Mouse (Mus musculus): ENCODE results near the gene Plekhh3. TPM values are rescaled to one million over a fixed set of nuclear protein-coding genes. Genes with fewer than 3 reads are reported as not detected.
A peak's percentile ranks its signal among the peaks of the same experiment; 100 is the strongest.
"Not testable (repeated sequence)": the region's sequence is repeated elsewhere in the genome, so short reads cannot be mapped to it uniquely, and the experiment has no call there.

Gene Plekhh3
- polyA plus RNA-seq, 1 experiment from 2014 or later, result 17.1 TPM

GRCm38 (mm10) chr11:101161551-101161950, 9.6 kb downstream of the Plekhh3 start:
- H3K9me3 ChIP-seq (ENCODE audit: control insufficient read depth, low read length), result no peaks in the 10 kb centered on the region
- H3K9ac ChIP-seq (ENCODE audit: low read length), result no peak overlapping the region
- H3K4me3 ChIP-seq (ENCODE audit: low read length), result no peak overlapping the region
- peaks cover 3% of the 10 kb centered on the region; the same call in 1 of the 2 replicates for H3K27me3 ChIP-seq (ENCODE audit: control insufficient read depth, insufficient read depth, low read depth, low read length)
- 86% methylated on average over 15 of the region's 15 CpGs for WGBS
- H3K4me1 ChIP-seq (replicated peaks; ENCODE audit: control insufficient read depth, insufficient read depth, low read length), result peaks cover 30% of the 10 kb centered on the region
- no peak for ATAC-seq (ENCODE audit: low read depth)
- peaks cover 32% of the 10 kb centered on the region for H3K36me3 ChIP-seq (ENCODE audit: control insufficient read depth, insufficient read depth, low read length)
- H3K27ac ChIP-seq (ENCODE audit: low read length), result no peak overlapping the region
- H3K4me2 ChIP-seq (ENCODE audit: low read depth, low read length), result no peak overlapping the region

- 73% methylated on average over 8 of the region's 8 CpGs for WGBS
- H3K9me3 ChIP-seq (ENCODE audit: control insufficient read depth, low read length); H3K9ac ChIP-seq (ENCODE audit: low read length); H3K4me3 ChIP-seq (ENCODE audit: low read length); H3K27ac ChIP-seq (ENCODE audit: low read length); ATAC-seq (ENCODE audit: low read depth); H3K27me3 ChIP-seq (ENCODE audit: control insufficient read depth, insufficient read depth, low read depth, low read length); H3K4me2 ChIP-seq (ENCODE audit: low read depth, low read length): not testable (repeated sequence)
- Histone ChIP-seq H3K4me1 (replicated peaks; ENCODE audit: control insufficient read depth, insufficient read depth, low read length) (peaks cover 32% of the 10 kb centered on the region), H3K36me3 (ENCODE audit: control insufficient read depth, insufficient read depth, low read length) (peaks cover 27% of the 10 kb centered on the region)
Observed at GRCm38 (mm10) chr11:101160981-101161505, 10.1 kb downstream of the Plekhh3 start.

- H3K4me3 ChIP-seq (ENCODE audit: low read length); ATAC-seq (ENCODE audit: low read depth); H3K4me2 ChIP-seq (ENCODE audit: low read depth, low read length); H3K9me3 ChIP-seq (ENCODE audit: control insufficient read depth, low read length); H3K27ac ChIP-seq (ENCODE audit: low read length); H3K27me3 ChIP-seq (ENCODE audit: control insufficient read depth, insufficient read depth, low read depth, low read length); H3K9ac ChIP-seq (ENCODE audit: low read length): not testable (repeated sequence)
- peaks cover 24% of the 10 kb centered on the region for H3K36me3 ChIP-seq (ENCODE audit: control insufficient read depth, insufficient read depth, low read length)
- H3K4me1 ChIP-seq (replicated peaks; ENCODE audit: control insufficient read depth, insufficient read depth, low read length), result peaks cover 32% of the 10 kb centered on the region
- 60% methylated on average over 7 of the region's 10 CpGs for WGBS
Observed at GRCm38 (mm10) chr11:101160151-101160550, 11.0 kb downstream of the Plekhh3 start.

- ATAC-seq (ENCODE audit: low read depth), result peak; percentile 74
- Histone ChIP-seq H3K36me3 (ENCODE audit: control insufficient read depth, insufficient read depth, low read length) (no peaks in the 10 kb centered on the region), H3K4me1 (replicated peaks; ENCODE audit: control insufficient read depth, insufficient read depth, low read length) (peaks cover 6% of the 10 kb centered on the region), H3K4me2 (ENCODE audit: low read depth, low read length) (peak within 1 kb of the TSS; percentile 89), H3K9me3 (ENCODE audit: control insufficient read depth, low read length) (no peaks in the 10 kb centered on the region), H3K4me3 (ENCODE audit: low read length) (peak within 1 kb of the TSS; percentile 51), H3K27me3 (ENCODE audit: control insufficient read depth, insufficient read depth, low read depth, low read length) (no peaks in the 10 kb centered on the region), H3K27ac (ENCODE audit: low read length) (no peak within 1 kb of the TSS), H3K9ac (ENCODE audit: low read length) (peak within 1 kb of the TSS; percentile 73)
- WGBS, result 2% methylated on average over 36 of the region's 36 CpGs
Observed at GRCm38 (mm10) chr11:101155728-101156371, 15.3 kb downstream of the Plekhh3 start, which contains the start of gene Tubg2. TSS of gene Tubg2 (plus strand) at chr11:101155907.

- Histone ChIP-seq H3K9me3 (ENCODE audit: control insufficient read depth, low read length) (no peaks in the 10 kb centered on the region), H3K36me3 (ENCODE audit: control insufficient read depth, insufficient read depth, low read length) (no peaks in the 10 kb centered on the region), H3K4me3 (ENCODE audit: low read length) (no peak overlapping the region), H3K9ac (ENCODE audit: low read length) (no peak overlapping the region), H3K27ac (ENCODE audit: low read length) (no peak overlapping the region), H3K4me2 (ENCODE audit: low read depth, low read length) (peak overlapping the region; percentile 89; the same call in 1 of the 2 replicates), H3K4me1 (replicated peaks; ENCODE audit: control insufficient read depth, insufficient read depth, low read length) (peaks cover 6% of the 10 kb centered on the region), H3K27me3 (ENCODE audit: control insufficient read depth, insufficient read depth, low read depth, low read length) (no peaks in the 10 kb centered on the region)
- 59% methylated on average over 6 of the region's 6 CpGs for WGBS
- ATAC-seq (ENCODE audit: low read depth), result no peak
Observed at GRCm38 (mm10) chr11:101155151-101155550, 16.0 kb downstream of the Plekhh3 start.

- Histone ChIP-seq H3K4me2 (ENCODE audit: low read depth, low read length) (no peak overlapping the region), H3K4me1 (replicated peaks; ENCODE audit: control insufficient read depth, insufficient read depth, low read length) (peaks cover 8% of the 10 kb centered on the region), H3K9ac (ENCODE audit: low read length) (no peak overlapping the region), H3K9me3 (ENCODE audit: control insufficient read depth, low read length) (no peaks in the 10 kb centered on the region), H3K27ac (ENCODE audit: low read length) (no peak overlapping the region), H3K36me3 (ENCODE audit: control insufficient read depth, insufficient read depth, low read length) (no peaks in the 10 kb centered on the region), H3K4me3 (ENCODE audit: low read length) (no peak overlapping the region), H3K27me3 (ENCODE audit: control insufficient read depth, insufficient read depth, low read depth, low read length) (no peaks in the 10 kb centered on the region)
- no peak for ATAC-seq (ENCODE audit: low read depth)
Observed at GRCm38 (mm10) chr11:101154648-101155047, 16.5 kb downstream of the Plekhh3 start.

GRCm38 (mm10) chr11:101152825-101153224, 18.3 kb downstream of the Plekhh3 start:
- H3K27ac ChIP-seq (ENCODE audit: low read length), result no peak overlapping the region
- no peaks in the 10 kb centered on the region for H3K27me3 ChIP-seq (ENCODE audit: control insufficient read depth, insufficient read depth, low read depth, low read length)
- H3K4me3 ChIP-seq (ENCODE audit: low read length), result no peak overlapping the region
- 74% methylated on average over 1 of the region's 1 CpGs for WGBS
- H3K9me3 ChIP-seq (ENCODE audit: control insufficient read depth, low read length), result no peaks in the 10 kb centered on the region
- no peak overlapping the region for H3K9ac ChIP-seq (ENCODE audit: low read length)
- H3K36me3 ChIP-seq (ENCODE audit: control insufficient read depth, insufficient read depth, low read length), result no peaks in the 10 kb centered on the region
- no peak for ATAC-seq (ENCODE audit: low read depth)
- H3K4me2 ChIP-seq (ENCODE audit: low read depth, low read length), result no peak overlapping the region
- H3K4me1 ChIP-seq (replicated peaks; ENCODE audit: control insufficient read depth, insufficient read depth, low read length), result peaks cover 18% of the 10 kb centered on the region

GRCm38 (mm10) chr11:101151063-101151462, 20.1 kb downstream of the Plekhh3 start:
- Histone ChIP-seq H3K9ac (ENCODE audit: low read length) (no peak overlapping the region), H3K4me3 (ENCODE audit: low read length) (no peak overlapping the region), H3K9me3 (ENCODE audit: control insufficient read depth, low read length) (no peaks in the 10 kb centered on the region), H3K4me2 (ENCODE audit: low read depth, low read length) (no peak overlapping the region), H3K27ac (ENCODE audit: low read length) (no peak overlapping the region), H3K27me3 (ENCODE audit: control insufficient read depth, insufficient read depth, low read depth, low read length) (no peaks in the 10 kb centered on the region), H3K36me3 (ENCODE audit: control insufficient read depth, insufficient read depth, low read length) (no peaks in the 10 kb centered on the region), H3K4me1 (replicated peaks; ENCODE audit: control insufficient read depth, insufficient read depth, low read length) (peaks cover 17% of the 10 kb centered on the region)
- no peak for ATAC-seq (ENCODE audit: low read depth)
- 54% methylated on average over 2 of the region's 2 CpGs for WGBS

GRCm38 (mm10) chr11:101149178-101150105, 21.7 kb downstream of the Plekhh3 start:
- peak overlapping the region; percentile 44 for H3K9ac ChIP-seq (ENCODE audit: low read length)
- no peaks in the 10 kb centered on the region for H3K27me3 ChIP-seq (ENCODE audit: control insufficient read depth, insufficient read depth, low read depth, low read length)
- ATAC-seq (ENCODE audit: low read depth), result peak; percentile 74
- no peak overlapping the region for H3K4me3 ChIP-seq (ENCODE audit: low read length)
- no peaks in the 10 kb centered on the region for H3K36me3 ChIP-seq (ENCODE audit: control insufficient read depth, insufficient read depth, low read length)
- no peaks in the 10 kb centered on the region for H3K9me3 ChIP-seq (ENCODE audit: control insufficient read depth, low read length)
- peak overlapping the region; percentile 63 for H3K27ac ChIP-seq (ENCODE audit: low read length)
- 0 out of 2 replicates have a peak overlapping the region, but pooled peaks have one; percentile 17 for H3K4me2 ChIP-seq (ENCODE audit: low read depth, low read length)
- peaks cover 12% of the 10 kb centered on the region for H3K4me1 ChIP-seq (replicated peaks; ENCODE audit: control insufficient read depth, insufficient read depth, low read length)
- WGBS, result 31% methylated on average over 9 of the region's 9 CpGs
